Mouse (Mus musculus): ENCODE data around the gene Pstpip1. TPM values are rescaled to one million over a fixed set of nuclear protein-coding genes. Genes with fewer than 3 reads are reported as not detected.

Pstpip1 gene
- polyA plus RNA-seq, 1 experiment from 2014 or later = 1.4 TPM

DNA sequence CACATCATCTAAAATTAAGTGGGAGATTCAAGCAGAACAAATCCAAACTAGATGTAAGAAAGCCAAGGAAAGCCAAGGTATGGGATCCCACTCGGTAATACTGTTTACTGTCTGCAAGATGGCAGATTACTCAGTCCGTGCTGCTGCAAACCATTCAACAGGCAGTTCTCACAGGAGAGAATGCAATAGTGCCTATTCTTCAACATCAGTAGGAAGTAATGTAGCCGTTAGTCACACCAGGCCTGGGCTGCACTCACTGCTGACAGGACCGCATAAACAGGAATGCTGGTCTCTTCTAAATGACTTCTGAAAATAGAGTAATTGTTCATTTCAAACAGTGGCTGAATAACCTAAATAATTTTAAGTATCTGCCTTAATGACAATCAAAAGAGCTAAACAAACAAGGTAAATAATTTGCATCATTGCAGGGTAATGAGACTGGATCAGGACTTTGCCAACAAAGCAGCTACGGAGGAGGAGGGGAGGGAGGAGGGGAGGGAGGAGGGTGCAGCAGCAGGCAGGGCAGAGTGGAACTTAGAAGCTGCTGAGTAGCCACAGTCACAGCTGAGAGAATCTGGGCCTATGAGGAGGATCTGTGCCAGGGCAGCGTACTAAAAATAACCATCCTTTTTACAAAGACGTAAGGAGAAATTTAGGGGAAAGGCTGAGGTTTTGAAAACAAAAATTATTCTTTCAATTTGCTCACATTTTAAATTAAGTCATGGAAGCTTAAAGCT, 62.2 kb downstream of the Pstpip1 start:
- Histone ChIP-seq H3K4me3 (peak overlapping the region; percentile 6; the same call in 1 of the 2 replicates), H3K27me3 (replicated peaks) (no peaks in the 10 kb centered on the region), H3K27ac (replicated peaks) (peak overlapping the region; percentile 84), H3K36me3 (peaks cover 12% of the 10 kb centered on the region), H3K9me3 (no peaks in the 10 kb centered on the region), H3K9ac (peak overlapping the region; percentile 5), H3K4me1 (peaks cover 75% of the 10 kb centered on the region), H3K4me2 (peak overlapping the region; percentile 49)
- no peak for ATAC-seq (ENCODE audit: extremely low read depth, insufficient number of reproducible peaks, low FRiP score, low TSS enrichment)
- 34% methylated on average over 7 of the region's 7 CpGs for WGBS

DNA sequence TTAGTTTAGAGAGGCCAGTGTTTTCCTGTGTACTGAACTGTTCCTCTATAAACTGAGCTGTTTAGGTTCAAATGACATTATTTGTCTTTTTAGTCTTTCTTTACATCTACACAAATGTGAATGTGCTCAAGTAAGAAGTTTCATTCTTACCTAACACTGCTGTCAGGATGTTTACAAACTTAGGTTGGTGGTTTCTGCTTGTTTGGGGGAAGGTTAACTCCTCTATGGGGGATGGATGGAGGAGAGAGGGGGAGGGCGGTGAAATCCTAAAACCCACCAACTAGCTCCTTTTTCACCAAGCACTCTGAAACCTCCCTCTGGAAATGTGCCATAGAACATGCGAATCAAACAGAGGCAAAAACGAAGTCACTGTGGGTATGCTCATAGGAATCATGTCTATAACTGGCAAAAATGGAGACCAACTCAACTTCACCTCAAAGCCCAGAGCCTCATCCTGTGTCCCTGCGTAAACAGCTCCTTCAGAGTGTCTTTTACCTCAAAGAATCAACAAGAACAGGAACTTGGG, 62.8 kb downstream of the Pstpip1 start:
- H3K9me3 ChIP-seq = no peaks in the 10 kb centered on the region
- H3K27ac ChIP-seq (replicated peaks) = peak overlapping the region; percentile 84
- peaks cover 7% of the 10 kb centered on the region for H3K36me3 ChIP-seq
- no peak for ATAC-seq (ENCODE audit: extremely low read depth, insufficient number of reproducible peaks, low FRiP score, low TSS enrichment)
- H3K4me3 ChIP-seq = no peak overlapping the region
- H3K9ac ChIP-seq = peak overlapping the region; percentile 5
- no peaks in the 10 kb centered on the region for H3K27me3 ChIP-seq (replicated peaks)
- peak overlapping the region; percentile 49 for H3K4me2 ChIP-seq
- WGBS = 72% methylated on average over 4 of the region's 4 CpGs
- H3K4me1 ChIP-seq = peaks cover 74% of the 10 kb centered on the region

DNA sequence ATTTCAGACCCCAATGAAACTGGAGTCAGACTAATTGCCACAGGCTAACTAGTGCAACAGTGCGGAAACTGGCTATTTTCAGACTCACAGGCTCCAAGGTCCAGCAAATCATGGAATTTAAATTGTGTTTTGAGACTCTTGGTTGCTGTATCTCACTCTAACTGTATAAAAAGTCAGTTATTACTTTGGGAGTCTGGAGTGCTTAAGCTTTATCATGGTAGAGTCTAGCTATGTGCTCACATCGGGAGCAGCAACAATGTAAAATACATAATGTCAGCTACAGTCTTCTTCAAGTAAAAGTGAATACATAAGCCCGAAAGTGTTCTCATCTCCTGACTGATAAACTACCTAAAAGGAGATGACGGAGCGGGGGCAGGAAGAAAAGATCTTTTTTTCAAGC, 64.8 kb downstream of the Pstpip1 start:
- H3K36me3 ChIP-seq = peaks cover 7% of the 10 kb centered on the region
- H3K9ac ChIP-seq = no peak overlapping the region
- no peak overlapping the region for H3K4me3 ChIP-seq
- H3K4me2 ChIP-seq = no peak overlapping the region
- H3K27ac ChIP-seq (replicated peaks) = no peak overlapping the region
- WGBS = 78% methylated on average over 5 of the region's 5 CpGs
- no peak for ATAC-seq (ENCODE audit: extremely low read depth, insufficient number of reproducible peaks, low FRiP score, low TSS enrichment)
- no peaks in the 10 kb centered on the region for H3K9me3 ChIP-seq
- H3K27me3 ChIP-seq (replicated peaks) = no peaks in the 10 kb centered on the region
- H3K4me1 ChIP-seq = peaks cover 72% of the 10 kb centered on the region

DNA sequence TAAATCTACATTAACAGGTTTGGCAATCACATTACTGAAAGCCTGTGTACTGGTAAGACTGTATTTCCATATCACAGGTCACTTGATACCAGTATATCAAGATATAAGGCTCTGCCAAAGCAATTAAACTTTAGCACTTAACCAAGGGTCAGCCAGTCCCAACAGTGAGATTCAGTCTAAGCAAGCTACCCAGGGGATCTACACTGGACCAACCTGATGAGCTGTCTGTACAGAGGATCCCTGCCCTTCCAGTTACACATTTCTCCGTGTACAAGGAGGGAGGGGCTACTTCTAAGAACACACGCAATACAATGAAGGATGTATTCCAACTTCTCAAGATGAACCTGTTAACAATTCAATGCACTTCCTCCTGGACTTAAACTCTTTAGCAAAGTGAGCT, 68.3 kb downstream of the Pstpip1 start:
- ATAC-seq (ENCODE audit: extremely low read depth, insufficient number of reproducible peaks, low FRiP score, low TSS enrichment) = no peak
- H3K27me3 ChIP-seq (replicated peaks) = no peaks in the 10 kb centered on the region
- WGBS = 50% methylated on average over 2 of the region's 2 CpGs
- no peak overlapping the region for H3K9ac ChIP-seq
- no peaks in the 10 kb centered on the region for H3K9me3 ChIP-seq
- H3K4me2 ChIP-seq = peak overlapping the region; percentile 24
- H3K4me1 ChIP-seq = peaks cover 69% of the 10 kb centered on the region
- H3K4me3 ChIP-seq = no peak overlapping the region
- no peaks in the 10 kb centered on the region for H3K36me3 ChIP-seq
- no peak overlapping the region for H3K27ac ChIP-seq (replicated peaks)

DNA sequence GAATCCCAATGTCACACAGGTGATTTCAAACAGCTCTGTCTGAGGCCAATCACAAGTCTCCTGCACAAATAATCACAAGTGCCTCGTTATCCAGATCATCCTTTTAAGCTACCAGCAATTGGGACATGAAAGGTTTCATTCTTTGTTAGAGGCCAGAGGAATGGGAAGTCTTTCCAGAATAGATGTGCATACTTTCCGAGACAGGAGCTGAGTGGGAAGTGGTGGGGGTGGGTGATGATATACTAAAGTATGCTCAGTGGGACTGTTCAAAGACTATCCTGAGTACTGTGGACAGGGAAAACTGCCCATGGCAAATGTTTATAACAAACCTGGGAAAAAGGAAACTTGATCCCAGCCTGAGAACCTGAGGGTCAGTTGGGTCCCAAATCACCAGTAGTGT, 69.7 kb downstream of the Pstpip1 start:
- H3K27ac ChIP-seq (replicated peaks) = no peak overlapping the region; the same call in none of the 2 replicates
- peak overlapping the region; percentile 99 for H3K4me3 ChIP-seq
- ATAC-seq (ENCODE audit: extremely low read depth, insufficient number of reproducible peaks, low FRiP score, low TSS enrichment) = no peak
- peak overlapping the region; percentile 86 for H3K4me2 ChIP-seq
- H3K4me1 ChIP-seq = peaks cover 58% of the 10 kb centered on the region
- WGBS = 7% methylated on average over 2 of the region's 2 CpGs
- H3K27me3 ChIP-seq (replicated peaks) = no peaks in the 10 kb centered on the region
- H3K9me3 ChIP-seq = no peaks in the 10 kb centered on the region
- no peaks in the 10 kb centered on the region for H3K36me3 ChIP-seq
- H3K9ac ChIP-seq = peak overlapping the region; percentile 95

DNA sequence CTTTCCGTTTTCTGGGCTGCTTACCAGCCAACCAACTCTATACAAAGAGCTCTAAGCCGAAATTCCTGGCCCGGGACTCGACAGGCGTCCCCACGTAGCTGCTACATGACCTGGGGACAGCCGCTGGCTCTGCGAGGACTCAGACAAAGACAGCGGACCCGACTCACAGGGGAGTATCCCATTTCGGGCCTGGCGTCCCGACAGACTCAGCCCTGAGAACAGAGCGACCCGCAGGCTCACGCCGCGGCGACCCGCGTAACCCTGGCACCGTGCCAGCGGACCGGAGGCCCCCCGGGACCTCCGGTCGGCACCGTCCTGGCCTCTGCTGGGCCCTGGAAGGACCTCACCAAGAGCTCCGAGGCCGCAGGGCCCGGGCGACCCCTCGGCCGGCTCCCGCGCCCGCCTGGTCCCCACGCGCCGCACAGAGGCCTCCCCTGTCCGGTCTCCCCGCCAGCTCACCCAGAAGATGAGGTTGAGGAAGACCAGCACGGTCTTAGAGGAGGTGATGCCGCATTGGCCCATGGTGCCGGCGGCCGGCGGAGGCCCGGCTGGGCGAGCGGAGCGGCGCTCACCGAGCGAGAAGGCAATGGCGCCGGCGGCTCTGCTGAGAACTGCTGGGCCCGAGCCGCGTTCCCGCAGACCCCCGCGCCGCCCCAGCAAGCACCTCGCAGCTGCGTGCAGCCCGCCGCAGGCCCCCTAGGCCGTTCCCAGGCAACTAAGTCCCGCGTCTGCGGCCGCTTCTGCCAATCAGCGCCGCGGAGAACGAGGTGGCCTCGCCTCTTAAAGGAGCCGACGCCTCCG, 70.8 kb downstream of the Pstpip1 start:
- WGBS = under 1% methylated on average over 82 of the region's 82 CpGs
- H3K4me2 ChIP-seq = peak overlapping the region; percentile 86

DNA sequence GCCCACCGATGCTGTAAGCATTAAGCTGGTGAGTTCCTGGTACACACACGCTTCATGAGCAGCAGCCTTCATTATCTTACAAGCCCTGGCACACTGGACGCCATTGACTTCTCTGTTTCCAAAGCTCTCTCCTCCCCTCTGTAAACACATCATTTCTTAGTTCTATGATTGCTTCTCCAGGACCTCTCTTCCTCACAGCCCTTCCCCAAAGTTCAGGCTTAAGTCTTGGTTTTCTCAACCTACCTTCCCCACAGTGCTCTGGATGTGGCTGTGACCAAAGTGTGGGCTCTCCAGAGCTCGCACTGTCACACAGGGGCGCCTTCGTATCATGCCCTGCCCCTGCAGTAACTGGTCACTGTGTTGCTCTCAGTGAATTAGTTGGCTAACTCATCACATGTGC, 75.6 kb downstream of the Pstpip1 start, which contains the start of gene Tspan3:
Gene Tspan3 (minus strand): TSS at position 101 of the 400 bp plus-strand sequence.
- no peak within 1 kb of the TSS for H3K4me2 ChIP-seq
- H3K27me3 ChIP-seq (replicated peaks) = no peaks in the 10 kb centered on the region
- no peaks in the 10 kb centered on the region for H3K36me3 ChIP-seq
- WGBS = 82% methylated on average over 6 of the region's 6 CpGs
- H3K4me1 ChIP-seq = peaks cover 15% of the 10 kb centered on the region
- H3K9me3 ChIP-seq = no peaks in the 10 kb centered on the region
- ATAC-seq (ENCODE audit: extremely low read depth, insufficient number of reproducible peaks, low FRiP score, low TSS enrichment) = no peak
- no peak within 1 kb of the TSS for H3K4me3 ChIP-seq
- H3K27ac ChIP-seq (replicated peaks) = no peak within 1 kb of the TSS
- no peak within 1 kb of the TSS for H3K9ac ChIP-seq

More for the DNA sequence above, 70.8 kb downstream of the Pstpip1 start:
- ATAC-seq (ENCODE audit: extremely low read depth, insufficient number of reproducible peaks, low FRiP score, low TSS enrichment) = peak; percentile 89
- peak overlapping the region; percentile 99 for H3K4me3 ChIP-seq
- H3K9me3 ChIP-seq = no peaks in the 10 kb centered on the region
- H3K27me3 ChIP-seq (replicated peaks) = no peaks in the 10 kb centered on the region
- H3K9ac ChIP-seq = peak overlapping the region; percentile 95
- H3K4me1 ChIP-seq = peaks cover 48% of the 10 kb centered on the region
- H3K27ac ChIP-seq (replicated peaks) = peak overlapping the region; percentile 96
- H3K36me3 ChIP-seq = no peaks in the 10 kb centered on the region

DNA sequence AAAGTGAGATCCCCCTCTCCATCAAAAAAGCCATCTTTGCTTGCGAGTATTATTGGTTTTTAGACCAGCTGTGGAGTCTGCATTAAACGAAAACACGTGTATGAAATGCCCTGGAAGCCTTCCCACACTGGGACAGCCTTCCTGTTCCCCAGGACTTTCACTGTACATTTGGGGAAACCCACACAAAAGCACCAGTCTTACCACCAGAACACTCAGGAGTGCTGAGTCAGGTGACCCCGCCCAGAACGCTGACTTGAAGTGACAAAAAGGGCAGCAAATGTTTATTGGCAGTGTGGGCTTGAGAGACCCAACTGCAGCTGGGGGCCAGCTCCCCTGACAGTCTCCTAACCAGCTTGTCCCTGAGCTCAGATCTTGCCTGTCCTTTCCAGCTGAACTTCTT, 76.4 kb downstream of the Pstpip1 start:
- H3K4me2 ChIP-seq = no peak overlapping the region

DNA sequence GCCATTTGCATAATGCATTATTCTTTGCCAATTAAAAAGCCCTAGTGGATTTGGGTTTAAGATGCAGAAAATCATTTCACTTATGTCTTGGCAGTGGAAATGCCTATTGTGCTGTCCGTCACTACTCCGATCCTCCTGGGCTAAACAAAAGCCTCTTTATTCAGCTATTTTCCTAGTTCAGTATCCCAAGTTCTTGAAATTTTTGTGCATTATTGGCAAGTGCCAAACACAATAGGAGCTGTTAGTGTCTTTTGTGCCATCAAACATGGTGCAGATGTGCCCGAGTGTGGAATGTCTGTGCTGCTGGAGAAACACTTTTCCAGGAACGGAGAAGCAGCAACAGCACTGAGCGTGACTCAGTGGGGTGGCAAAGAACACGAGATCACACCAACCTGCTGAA, 77.9 kb downstream of the Pstpip1 start:
- 72% methylated on average over 6 of the region's 6 CpGs for WGBS
- no peaks in the 10 kb centered on the region for H3K36me3 ChIP-seq
- peaks cover 3% of the 10 kb centered on the region; the same call in 1 of the 2 replicates for H3K4me1 ChIP-seq
- H3K27me3 ChIP-seq (replicated peaks) = no peaks in the 10 kb centered on the region
- H3K27ac ChIP-seq (replicated peaks) = no peak overlapping the region
- no peak overlapping the region for H3K4me2 ChIP-seq
- H3K9me3 ChIP-seq = no peaks in the 10 kb centered on the region
- H3K4me3 ChIP-seq = no peak overlapping the region
- H3K9ac ChIP-seq = no peak overlapping the region
- no peak for ATAC-seq (ENCODE audit: extremely low read depth, insufficient number of reproducible peaks, low FRiP score, low TSS enrichment)

More for the DNA sequence above, 76.4 kb downstream of the Pstpip1 start:
- Histone ChIP-seq H3K9ac (no peak overlapping the region), H3K27me3 (replicated peaks) (no peaks in the 10 kb centered on the region), H3K9me3 (no peaks in the 10 kb centered on the region), H3K4me1 (peaks cover 13% of the 10 kb centered on the region), H3K27ac (replicated peaks) (no peak overlapping the region), H3K36me3 (no peaks in the 10 kb centered on the region), H3K4me3 (no peak overlapping the region)
- WGBS = 48% methylated on average over 5 of the region's 5 CpGs
- ATAC-seq (ENCODE audit: extremely low read depth, insufficient number of reproducible peaks, low FRiP score, low TSS enrichment) = no peak

DNA sequence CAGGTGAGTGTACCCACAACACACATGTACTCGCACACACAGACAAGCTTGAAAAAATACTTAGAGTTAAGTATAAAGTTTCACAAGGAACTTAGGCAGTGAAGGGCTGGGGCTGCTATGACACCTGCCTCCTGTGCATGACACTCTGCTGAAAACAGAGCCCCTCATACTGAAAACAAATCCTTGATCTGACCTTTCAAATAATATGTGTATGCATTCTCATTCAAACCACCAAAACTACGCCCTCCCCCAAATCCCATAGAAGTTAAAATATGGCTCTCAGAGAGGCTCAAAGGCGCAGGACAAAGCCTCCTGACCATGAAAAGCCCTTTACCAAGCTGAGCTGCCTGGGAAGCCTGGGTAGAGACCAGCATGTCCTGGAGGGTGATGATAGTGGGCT, 85.6 kb downstream of the Pstpip1 start:
- WGBS = 78% methylated on average over 3 of the region's 3 CpGs
- no peak for ATAC-seq (ENCODE audit: extremely low read depth, insufficient number of reproducible peaks, low FRiP score, low TSS enrichment)
- H3K4me2 ChIP-seq = no peak overlapping the region
- H3K36me3 ChIP-seq = no peaks in the 10 kb centered on the region
- no peak overlapping the region for H3K9ac ChIP-seq
- no peak overlapping the region for H3K4me3 ChIP-seq
- no peaks in the 10 kb centered on the region for H3K9me3 ChIP-seq
- peaks cover 6% of the 10 kb centered on the region for H3K4me1 ChIP-seq
- no peaks in the 10 kb centered on the region for H3K27me3 ChIP-seq (replicated peaks)
- H3K27ac ChIP-seq (replicated peaks) = no peak overlapping the region

DNA sequence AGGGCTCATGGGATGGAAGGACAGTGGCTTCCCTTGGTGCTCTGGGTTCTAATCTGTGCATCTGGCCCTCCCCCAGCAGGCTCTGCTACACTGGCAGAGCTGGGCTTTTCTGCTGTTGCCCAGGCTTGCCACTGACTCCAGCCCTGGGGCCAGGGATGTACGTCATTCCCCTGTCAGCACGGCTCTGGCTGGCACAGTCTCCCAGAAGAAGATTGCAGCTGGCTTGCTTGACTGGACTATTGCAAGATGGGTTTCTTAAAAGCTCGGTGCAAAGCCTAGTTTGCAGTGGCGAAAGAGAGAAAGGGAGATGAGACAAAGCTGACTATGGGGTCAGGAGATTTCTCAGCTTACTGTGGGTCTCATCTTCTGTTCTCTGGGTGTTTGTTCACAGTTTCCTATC, 87.6 kb downstream of the Pstpip1 start:
- ATAC-seq (ENCODE audit: extremely low read depth, insufficient number of reproducible peaks, low FRiP score, low TSS enrichment) = no peak
- no peak overlapping the region for H3K27ac ChIP-seq (replicated peaks)
- H3K27me3 ChIP-seq (replicated peaks) = no peaks in the 10 kb centered on the region
- peaks cover 13% of the 10 kb centered on the region for H3K4me1 ChIP-seq
- no peaks in the 10 kb centered on the region for H3K9me3 ChIP-seq
- H3K36me3 ChIP-seq = no peaks in the 10 kb centered on the region
- no peak overlapping the region for H3K4me2 ChIP-seq
- no peak overlapping the region for H3K9ac ChIP-seq
- 70% methylated on average over 4 of the region's 4 CpGs for WGBS
- H3K4me3 ChIP-seq = no peak overlapping the region

All from heart, embryonic 13.5 days (tissue).